Mouse (Mus musculus): Measurements from ENCODE around the gene Gm21981. TPM values are rescaled to one million over a fixed set of nuclear protein-coding genes. Genes with fewer than 3 reads are reported as not detected.

The Gm21981 gene
- polyA plus RNA-seq, 1 experiment from 2014 or later = 0.66 TPM

GRCm38 (mm10) chr17:47682836-47683235, 11.4 kb downstream of the Gm21981 start:
- Histone ChIP-seq H3K27ac (no peak overlapping the region), H3K36me3 (peaks cover 73% of the 10 kb centered on the region)

GRCm38 (mm10) chr17:47678702-47679101, 15.6 kb downstream of the Gm21981 start:
- Histone ChIP-seq H3K9ac (replicated peaks) (no peak overlapping the region), H3K9me3 (no peaks in the 10 kb centered on the region), H3K27me3 (no peaks in the 10 kb centered on the region), H3K27ac (no peak overlapping the region), H3K4me3 (replicated peaks) (no peak overlapping the region), H3K4me2 (replicated peaks) (no peak overlapping the region), H3K4me1 (replicated peaks) (peaks cover 4% of the 10 kb centered on the region; the same call in 1 of the 2 replicates), H3K36me3 (peaks cover 80% of the 10 kb centered on the region)
- 84% methylated on average over 5 of the region's 5 CpGs for WGBS
- no peak for ATAC-seq

More at GRCm38 (mm10) chr17:47682836-47683235, 11.4 kb downstream of the Gm21981 start:
- 89% methylated on average over 4 of the region's 4 CpGs for WGBS
- Histone ChIP-seq H3K4me2 (replicated peaks) (no peak overlapping the region), H3K4me1 (replicated peaks) (peaks cover 12% of the 10 kb centered on the region), H3K9ac (replicated peaks) (no peak overlapping the region), H3K4me3 (replicated peaks) (no peak overlapping the region), H3K9me3 (no peaks in the 10 kb centered on the region), H3K27me3 (no peaks in the 10 kb centered on the region)
- ATAC-seq = no peak

DNA sequence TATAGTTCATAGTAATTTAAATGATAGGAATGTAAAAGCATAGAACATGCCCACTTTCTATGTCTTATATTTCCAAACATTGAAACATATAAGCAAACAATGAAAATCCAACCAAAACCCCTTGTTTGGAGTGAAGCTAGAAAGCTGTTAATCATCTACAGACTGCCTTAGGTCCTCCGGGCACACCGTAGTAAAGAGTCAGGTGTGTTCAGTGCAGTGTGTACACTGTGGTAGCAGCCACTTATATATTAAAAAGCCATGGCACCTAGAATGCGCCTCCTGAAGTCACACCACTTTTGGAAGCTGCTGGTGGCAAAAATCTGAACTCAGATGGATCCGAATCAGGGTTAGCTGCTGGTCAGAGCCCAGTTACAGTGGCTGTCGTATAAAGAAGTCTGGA, 16.0 kb downstream of the Gm21981 start:
- Histone ChIP-seq H3K27ac (no peak overlapping the region), H3K27me3 (peaks cover 4% of the 10 kb centered on the region; the same call in 1 of the 2 replicates), H3K4me1 (replicated peaks) (peaks cover 4% of the 10 kb centered on the region; the same call in 1 of the 2 replicates), H3K4me2 (replicated peaks) (no peak overlapping the region), H3K9me3 (no peaks in the 10 kb centered on the region), H3K4me3 (replicated peaks) (no peak overlapping the region), H3K36me3 (peaks cover 79% of the 10 kb centered on the region), H3K9ac (replicated peaks) (no peak overlapping the region)
- 95% methylated on average over 5 of the region's 5 CpGs for WGBS
- no peak for ATAC-seq

GRCm38 (mm10) chr17:47676581-47676980, 17.7 kb downstream of the Gm21981 start:
- Histone ChIP-seq H3K4me3 (replicated peaks) (no peak overlapping the region), H3K4me2 (replicated peaks) (no peak overlapping the region)
- ATAC-seq = no peak

DNA sequence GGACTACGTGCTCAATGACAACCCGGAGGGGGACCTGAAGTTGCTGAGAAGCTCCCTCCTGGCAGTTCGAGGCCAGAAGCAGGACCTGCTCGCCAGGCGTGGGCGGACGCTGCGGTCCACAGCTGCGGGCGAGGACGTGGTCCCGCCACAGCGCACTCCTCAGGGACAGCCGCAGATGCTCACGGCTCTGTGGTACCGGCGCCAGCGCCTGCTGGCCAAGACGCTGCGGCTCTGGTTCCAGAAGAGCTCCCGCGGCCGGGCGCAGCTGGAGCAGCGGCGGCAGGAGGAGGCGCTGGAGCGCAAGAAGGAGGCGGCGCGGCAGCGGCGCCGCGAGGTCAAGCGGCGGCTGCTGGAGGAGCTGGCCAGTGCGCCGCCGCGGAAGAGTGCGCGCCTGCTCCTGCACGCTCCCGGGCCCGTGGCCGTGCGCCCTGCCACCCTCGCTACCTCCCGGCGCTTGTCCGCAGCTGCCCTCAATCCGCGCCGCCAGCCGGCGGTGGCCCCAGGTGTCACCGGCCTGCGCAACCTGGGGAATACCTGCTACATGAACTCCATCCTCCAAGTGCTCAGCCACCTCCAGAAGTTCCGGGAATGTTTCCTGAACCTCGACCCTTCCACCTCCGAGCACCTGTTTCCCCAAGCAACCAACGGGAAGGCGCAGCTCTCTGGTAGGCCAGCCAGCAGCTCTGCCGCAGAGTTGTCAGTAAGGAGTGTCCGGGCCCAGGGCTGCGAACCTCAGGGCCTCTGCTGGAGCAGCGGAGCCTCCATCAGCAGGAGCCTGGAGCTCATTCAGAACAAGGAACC, 21.7 kb downstream of the Gm21981 start:
- 5% methylated on average over 68 of the region's 68 CpGs for WGBS
- peak; percentile 75 for ATAC-seq
- no peak overlapping the region for H3K27ac ChIP-seq

More at GRCm38 (mm10) chr17:47676581-47676980, 17.7 kb downstream of the Gm21981 start:
- peaks cover 17% of the 10 kb centered on the region for H3K27me3 ChIP-seq
- H3K27ac ChIP-seq = 0 out of 2 replicates have a peak overlapping the region, but pooled peaks have one; percentile 53
- peaks cover 70% of the 10 kb centered on the region for H3K36me3 ChIP-seq
- 17% methylated on average over 9 of the region's 9 CpGs for WGBS
- peaks cover 18% of the 10 kb centered on the region for H3K4me1 ChIP-seq (replicated peaks)
- H3K9me3 ChIP-seq = no peaks in the 10 kb centered on the region
- H3K9ac ChIP-seq (replicated peaks) = no peak overlapping the region

DNA sequence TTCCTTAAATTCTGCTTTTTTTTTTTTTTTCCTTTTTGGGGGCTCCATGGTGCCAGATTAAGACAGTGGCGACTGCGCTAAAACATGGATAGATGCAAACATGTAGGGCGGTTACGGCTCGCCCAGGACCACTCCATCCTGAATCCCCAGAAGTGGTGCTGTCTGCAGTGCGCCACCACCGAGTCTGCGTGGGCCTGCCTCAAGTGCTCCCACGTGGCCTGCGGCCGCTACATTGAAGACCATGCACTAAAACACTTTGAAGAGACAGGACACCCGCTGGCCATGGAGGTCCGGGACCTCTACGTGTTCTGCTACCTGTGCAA, 22.3 kb downstream of the Gm21981 start:
- Histone ChIP-seq H3K27ac (no peak overlapping the region), H3K9ac (replicated peaks) (peak overlapping the region; percentile 61; the same call in 1 of the 2 replicates), H3K9me3 (no peaks in the 10 kb centered on the region), H3K4me2 (replicated peaks) (peak overlapping the region; percentile 64), H3K27me3 (peaks cover 27% of the 10 kb centered on the region), H3K36me3 (peaks cover 28% of the 10 kb centered on the region), H3K4me3 (replicated peaks) (peak overlapping the region; percentile 31), H3K4me1 (replicated peaks) (peaks cover 26% of the 10 kb centered on the region)
- WGBS = 12% methylated on average over 14 of the region's 14 CpGs
- ATAC-seq = peak; percentile 64

More for the DNA sequence above, 21.7 kb downstream of the Gm21981 start:
- Histone ChIP-seq H3K4me2 (replicated peaks) (peak overlapping the region; percentile 64), H3K9ac (replicated peaks) (peak overlapping the region; percentile 61), H3K36me3 (peaks cover 33% of the 10 kb centered on the region), H3K9me3 (no peaks in the 10 kb centered on the region), H3K4me1 (replicated peaks) (peaks cover 26% of the 10 kb centered on the region), H3K4me3 (replicated peaks) (peak overlapping the region; percentile 31), H3K27me3 (peaks cover 27% of the 10 kb centered on the region)

GRCm38 (mm10) chr17:47669166-47669565, 25.1 kb downstream of the Gm21981 start:
- H3K27ac ChIP-seq = no peak overlapping the region
- ATAC-seq = no peak

GRCm38 (mm10) chr17:47664474-47664873, 29.8 kb downstream of the Gm21981 start:
- no peak for ATAC-seq
- H3K27me3 ChIP-seq = no peaks in the 10 kb centered on the region

More at GRCm38 (mm10) chr17:47669166-47669565, 25.1 kb downstream of the Gm21981 start:
- Histone ChIP-seq H3K4me2 (replicated peaks) (no peak overlapping the region), H3K9ac (replicated peaks) (no peak overlapping the region), H3K4me3 (replicated peaks) (no peak overlapping the region), H3K4me1 (replicated peaks) (peaks cover 22% of the 10 kb centered on the region), H3K27me3 (peaks cover 27% of the 10 kb centered on the region), H3K9me3 (no peaks in the 10 kb centered on the region), H3K36me3 (peaks cover 22% of the 10 kb centered on the region)
- 51% methylated on average over 4 of the region's 4 CpGs for WGBS

DNA sequence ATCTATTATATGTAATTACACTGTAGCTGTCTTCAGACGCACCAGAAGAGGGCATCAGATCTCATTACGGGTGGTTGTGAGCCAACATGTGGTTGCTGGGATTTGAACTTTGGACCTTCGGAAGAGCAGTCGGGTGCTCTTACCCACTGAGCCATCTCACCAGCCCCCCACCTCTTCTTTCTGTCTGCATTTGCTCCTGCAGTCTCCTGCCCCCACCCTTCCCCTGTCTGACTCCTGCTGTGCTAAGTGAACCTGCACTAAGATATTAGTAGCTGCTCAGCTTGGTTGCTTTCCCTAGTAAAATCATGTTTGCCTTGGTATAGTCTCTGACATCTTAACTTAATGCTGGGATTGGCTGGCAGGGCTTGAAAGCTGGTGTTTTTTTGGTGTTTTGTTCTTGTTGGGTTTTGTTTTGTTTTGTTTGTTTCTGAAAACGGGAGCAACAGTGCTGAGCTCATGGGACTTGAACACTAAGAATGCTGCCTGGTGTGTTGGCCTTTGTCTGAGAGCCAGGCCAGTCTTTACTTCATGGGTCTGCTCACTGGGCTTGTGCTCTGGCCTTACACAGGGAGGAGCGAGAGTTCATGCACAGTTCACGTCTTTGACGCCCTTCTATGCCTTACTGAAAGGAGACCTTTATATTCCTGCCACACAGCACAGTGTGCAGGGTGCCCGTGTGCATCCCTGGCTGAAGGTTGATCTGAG, 31.1 kb downstream of the Gm21981 start:
- Histone ChIP-seq H3K4me1 (replicated peaks) (no peaks in the 10 kb centered on the region), H3K36me3 (peaks cover 13% of the 10 kb centered on the region), H3K4me3 (replicated peaks) (no peak overlapping the region), H3K4me2 (replicated peaks) (no peak overlapping the region), H3K9me3 (no peaks in the 10 kb centered on the region), H3K27me3 (no peaks in the 10 kb centered on the region), H3K27ac (no peak overlapping the region), H3K9ac (replicated peaks) (no peak overlapping the region)
- ATAC-seq = no peak
- 29% methylated on average over 9 of the region's 9 CpGs for WGBS

More at GRCm38 (mm10) chr17:47664474-47664873, 29.8 kb downstream of the Gm21981 start:
- Histone ChIP-seq H3K4me3 (replicated peaks) (no peak overlapping the region), H3K4me2 (replicated peaks) (no peak overlapping the region), H3K36me3 (peaks cover 13% of the 10 kb centered on the region), H3K4me1 (replicated peaks) (peaks cover 9% of the 10 kb centered on the region; the same call in 1 of the 2 replicates), H3K27ac (no peak overlapping the region), H3K9ac (replicated peaks) (no peak overlapping the region), H3K9me3 (no peaks in the 10 kb centered on the region)
- 90% methylated on average over 7 of the region's 7 CpGs for WGBS

DNA sequence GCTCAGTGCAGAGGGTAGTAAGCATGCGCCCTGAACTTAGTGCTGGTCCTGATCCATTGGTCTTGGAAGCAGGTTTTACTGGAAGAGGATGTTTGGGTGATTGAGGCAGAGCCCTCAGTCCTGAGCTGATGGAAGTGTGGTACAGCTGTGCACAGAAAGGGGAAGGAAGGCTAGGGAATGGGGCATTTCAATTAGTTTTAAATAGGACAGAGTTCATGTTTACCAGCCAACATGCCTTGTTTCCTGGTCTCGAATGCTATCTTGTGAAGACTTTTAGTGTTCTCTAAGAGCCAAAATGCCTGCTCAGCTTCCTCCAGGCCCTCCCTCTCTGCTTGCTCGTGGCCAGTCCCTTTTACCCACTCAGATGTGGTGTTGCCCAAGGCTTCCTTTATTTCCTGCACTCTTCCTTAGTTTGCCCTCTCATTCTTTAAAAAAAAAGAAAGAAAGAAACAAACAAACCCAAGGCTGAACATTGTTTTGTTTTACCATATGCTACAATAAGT, 35.5 kb downstream of the Gm21981 start:
- Histone ChIP-seq H3K4me1 (replicated peaks) (no peaks in the 10 kb centered on the region), H3K9ac (replicated peaks) (no peak overlapping the region), H3K4me3 (replicated peaks) (no peak overlapping the region), H3K36me3 (peaks cover 14% of the 10 kb centered on the region), H3K9me3 (no peaks in the 10 kb centered on the region), H3K27ac (no peak overlapping the region), H3K4me2 (replicated peaks) (no peak overlapping the region), H3K27me3 (no peaks in the 10 kb centered on the region)
- ATAC-seq = no peak
- WGBS = 91% methylated on average over 3 of the region's 3 CpGs

DNA sequence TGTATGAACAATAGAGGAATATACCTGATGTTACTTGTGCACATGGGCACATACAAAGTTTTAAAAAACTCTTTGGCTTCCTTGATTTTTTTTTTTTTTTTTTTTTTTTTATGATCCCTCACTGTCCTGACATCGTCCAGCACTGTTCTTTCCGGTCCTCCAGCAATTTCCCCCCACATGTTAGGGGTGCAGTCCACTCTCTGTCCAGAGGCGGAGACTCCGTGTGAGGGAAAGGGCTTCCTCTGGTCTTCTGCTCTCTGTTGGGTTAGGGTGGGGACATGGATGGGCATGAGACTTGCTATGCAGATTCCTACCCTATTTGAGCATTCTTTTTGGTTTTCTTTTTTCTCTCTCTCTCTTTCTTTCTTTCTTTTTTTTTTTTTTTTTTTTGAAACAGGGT, 36.4 kb downstream of the Gm21981 start:
- Histone ChIP-seq H3K4me2 (replicated peaks) (no peak overlapping the region), H3K9me3 (no peaks in the 10 kb centered on the region), H3K9ac (replicated peaks) (no peak overlapping the region), H3K4me1 (replicated peaks) (no peaks in the 10 kb centered on the region), H3K27me3 (no peaks in the 10 kb centered on the region), H3K4me3 (replicated peaks) (no peak overlapping the region), H3K36me3 (peaks cover 21% of the 10 kb centered on the region), H3K27ac (no peak overlapping the region)
- no peak for ATAC-seq
- WGBS = 92% methylated on average over 4 of the region's 4 CpGs

- no peak overlapping the region for H3K4me3 ChIP-seq (replicated peaks)
- H3K4me1 ChIP-seq (replicated peaks) = peaks cover 14% of the 10 kb centered on the region
- peaks cover 22% of the 10 kb centered on the region for H3K36me3 ChIP-seq
- H3K27ac ChIP-seq = no peak overlapping the region
- H3K4me2 ChIP-seq (replicated peaks) = no peak overlapping the region
- no peak overlapping the region for H3K9ac ChIP-seq (replicated peaks)
- ATAC-seq = no peak
- H3K27me3 ChIP-seq = no peaks in the 10 kb centered on the region
- 78% methylated on average over 5 of the region's 5 CpGs for WGBS
- no peaks in the 10 kb centered on the region for H3K9me3 ChIP-seq
Observed at GRCm38 (mm10) chr17:47655697-47656096, 38.6 kb downstream of the Gm21981 start.

Measured in midbrain, embryonic 13.5 days (tissue).